Mouse (Mus musculus) right cerebral cortex, postnatal 4 days (tissue): ENCODE measurements around the gene Pnliprp2.

ENCODE experiments used
- DNase-seq: peaks from one replicate; pipeline ENCODE4 v3.0.0-alpha.2; 2022

The Pnliprp2 gene

GRCm38 (mm10) chr19:58759423-58759822, at the start of gene Pnliprp2:
Gene Pnliprp2 (plus strand): TSS chr19:58759719.
- DNase-seq = no peak

DNA sequence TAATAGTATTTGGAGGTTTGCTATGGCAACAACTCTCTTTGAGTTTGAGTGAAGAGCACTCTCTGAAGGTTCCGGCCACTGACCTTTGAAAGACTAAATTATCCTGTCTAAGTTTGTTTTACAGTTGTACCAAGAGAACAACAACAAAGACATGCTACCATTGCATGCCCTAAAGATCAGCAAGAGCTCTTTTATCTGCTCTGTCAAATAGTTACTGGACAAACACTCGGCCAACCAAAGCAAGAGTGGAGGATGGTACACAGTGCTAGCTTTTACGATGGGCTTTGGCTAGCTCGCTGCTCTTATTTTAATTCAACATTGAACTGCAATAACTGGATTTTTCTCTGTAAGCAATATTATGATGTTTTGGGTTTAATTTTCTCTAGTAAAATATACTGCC, 41.6 kb upstream of the Pnliprp2 start:
- DNase-seq = no peak

- DNase-seq = no peak
Observed at GRCm38 (mm10) chr19:58720439-58720838, 39.1 kb upstream of the Pnliprp2 start.

GRCm38 (mm10) chr19:58726551-58726950, 33.0 kb upstream of the Pnliprp2 start:
- DNase-seq = no peak

- DNase-seq = no peak
Observed at GRCm38 (mm10) chr19:58727756-58728155, 31.8 kb upstream of the Pnliprp2 start.

GRCm38 (mm10) chr19:58728445-58729031, 31.0 kb upstream of the Pnliprp2 start, which contains the start of gene Pnliprp1:
Gene Pnliprp1 (plus strand): TSS chr19:58728887.
- peak; percentile 23 for DNase-seq

DNA sequence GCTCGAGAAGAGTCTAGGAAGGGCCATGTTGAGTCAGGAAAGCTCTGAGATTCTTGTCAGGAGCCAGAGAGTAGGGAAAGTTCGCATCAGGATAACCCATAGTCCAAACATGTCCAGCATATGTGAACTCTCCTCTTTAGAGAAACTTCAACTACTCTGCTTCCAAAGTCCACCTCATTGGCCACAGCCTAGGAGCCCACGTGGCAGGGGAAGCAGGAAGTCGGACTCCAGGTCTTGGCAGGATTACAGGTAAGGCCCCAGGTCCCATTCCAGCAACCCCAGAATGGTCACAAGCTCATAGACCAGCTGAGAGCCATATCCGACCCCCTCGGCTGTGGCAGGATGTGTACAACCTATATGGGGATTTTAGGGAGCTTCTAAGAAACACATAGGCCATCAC, 26.3 kb upstream of the Pnliprp2 start:
- DNase-seq = no peak

DNA sequence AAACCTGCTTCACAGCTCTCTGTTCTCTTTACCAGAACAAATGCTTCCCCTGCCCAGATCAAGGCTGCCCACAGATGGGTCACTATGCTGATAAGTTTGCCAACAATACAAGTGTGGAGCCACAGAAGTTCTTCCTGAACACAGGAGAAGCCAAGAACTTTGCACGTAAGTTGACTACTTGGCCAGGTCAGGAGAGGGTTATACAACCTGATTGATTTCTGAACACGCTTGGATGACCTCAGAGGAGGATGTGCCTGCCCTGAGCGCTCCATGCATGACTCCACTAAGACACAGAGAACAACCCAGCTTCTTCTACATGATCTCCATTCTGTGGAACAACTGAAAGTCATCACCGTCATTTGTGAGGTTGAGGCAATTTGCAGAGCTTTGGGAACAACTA, 21.4 kb upstream of the Pnliprp2 start:
- DNase-seq = no peak

- no peak for DNase-seq
Observed at GRCm38 (mm10) chr19:58741036-58741435, 18.5 kb upstream of the Pnliprp2 start.

- no peak for DNase-seq
Observed at GRCm38 (mm10) chr19:58742711-58743110, 16.8 kb upstream of the Pnliprp2 start.

DNA sequence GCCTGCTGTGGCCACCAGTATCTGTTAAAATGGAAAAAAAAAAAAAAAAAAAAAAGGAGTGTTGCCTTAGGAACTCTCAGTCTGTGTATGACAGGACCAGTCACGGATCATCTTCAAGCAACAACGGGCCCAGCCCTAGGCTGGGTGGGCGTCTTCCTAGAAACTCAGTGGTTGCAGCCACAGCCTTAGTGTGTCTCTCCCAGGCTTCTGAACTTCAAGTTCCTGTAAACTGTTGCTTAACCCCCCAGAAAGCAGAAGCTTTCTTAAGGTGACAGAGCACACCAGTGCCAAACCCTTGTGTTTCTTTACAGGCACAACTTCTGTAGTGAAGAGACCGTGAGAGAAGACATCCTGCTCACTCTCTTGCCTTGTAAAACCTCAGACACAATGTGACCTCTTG, 15.8 kb upstream of the Pnliprp2 start:
- no peak for DNase-seq

- DNase-seq = no peak
Observed at GRCm38 (mm10) chr19:58747498-58748000, 12.0 kb upstream of the Pnliprp2 start.

- no peak for DNase-seq
Observed at GRCm38 (mm10) chr19:58750822-58751221, 8.7 kb upstream of the Pnliprp2 start.

GRCm38 (mm10) chr19:58751504-58751903, 8.0 kb upstream of the Pnliprp2 start:
- DNase-seq = no peak

GRCm38 (mm10) chr19:58758871-58759270, 648 bp upstream of the Pnliprp2 start:
- DNase-seq = no peak

DNA sequence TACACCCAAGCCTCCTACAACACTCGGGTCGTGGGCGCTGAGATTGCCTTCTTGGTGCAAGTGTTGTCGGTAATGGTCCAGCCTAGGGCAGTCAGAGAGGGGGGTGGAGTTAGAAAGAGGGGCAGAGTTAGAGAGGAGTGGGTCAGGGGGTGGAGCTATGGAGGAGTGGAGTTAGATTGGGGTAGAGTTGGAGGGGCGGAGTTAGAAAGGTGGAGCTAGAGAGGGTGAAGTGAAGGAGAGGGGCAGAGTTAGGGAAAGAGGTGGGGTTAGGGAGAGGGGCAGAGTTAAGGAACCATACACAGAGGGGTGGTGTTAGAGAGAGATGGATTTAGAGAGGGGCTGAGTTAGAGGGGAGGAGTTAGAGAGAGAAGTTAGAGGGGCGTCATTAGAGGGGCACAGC, 2.8 kb downstream of the Pnliprp2 start:
- no peak for DNase-seq

- peak; percentile 65 for DNase-seq
Observed at GRCm38 (mm10) chr19:58762848-58763541, 3.5 kb downstream of the Pnliprp2 start.

GRCm38 (mm10) chr19:58767329-58767728, 7.8 kb downstream of the Pnliprp2 start:
- no peak for DNase-seq

- no peak for DNase-seq
Observed at GRCm38 (mm10) chr19:58776461-58776860, 16.9 kb downstream of the Pnliprp2 start.

GRCm38 (mm10) chr19:58781566-58781965, 22.0 kb downstream of the Pnliprp2 start:
- no peak for DNase-seq

GRCm38 (mm10) chr19:58783938-58784337, 24.4 kb downstream of the Pnliprp2 start:
- no peak for DNase-seq

- no peak for DNase-seq
Observed at GRCm38 (mm10) chr19:58789194-58789593, 29.7 kb downstream of the Pnliprp2 start.

- DNase-seq = no peak
Observed at GRCm38 (mm10) chr19:58794284-58794683, 34.8 kb downstream of the Pnliprp2 start, which contains the start of gene 1700019N19Rik. Gene 1700019N19Rik (minus strand): TSS chr19:58794461.

GRCm38 (mm10) chr19:58795114-58795669, 35.7 kb downstream of the Pnliprp2 start:
- DNase-seq = no peak
